Mouse (Mus musculus) cerebellum, adult 2 months (tissue): Measurements from ENCODE around the gene Cbl. TPM values are rescaled to one million over a fixed set of nuclear protein-coding genes. Genes with fewer than 3 reads are reported as not detected.

Experiments
- DNase-seq, 2 experiments: peaks; one replicate each; pipeline ENCODE4 v3.0.0; 2021
- H3K27ac ChIP-seq: fragments of 200-500 bp; 2 replicates; pipeline ENCODE4 v1.5.1; 2012; ENCODE audit warnings: low read length, control low read depth, inconsistent platforms; ENCODE audit not compliant: insufficient read depth
- H3K27me3 ChIP-seq: fragments of 200-500 bp; 2 replicates; pipeline ENCODE4 v1.6.1; 2012; ENCODE audit warnings: inconsistent platforms, mild to moderate bottlenecking, low read length, moderate library complexity; ENCODE audit not compliant: control insufficient read depth, insufficient read depth
- H3K4me1 ChIP-seq: fragments of 200-500 bp; 2 replicates; pipeline ENCODE4 v1.6.1; 2011; ENCODE audit warnings: low read length; ENCODE audit not compliant: control insufficient read depth, insufficient read depth
- H3K4me3 ChIP-seq: fragments of 200-500 bp; replicated peaks from 2 replicates; pipeline ENCODE3; 2011; ENCODE audit warnings: mild to moderate bottlenecking, low read depth, low read length, control low read depth; ENCODE audit not compliant: insufficient read depth
- CTCF ChIP-seq: fragments of 200-500 bp; IDR thresholded peaks from 2 replicates; pipeline ENCODE4 v1.5.1; 2011; ENCODE audit warnings: low read depth, mild to moderate bottlenecking, control low read depth, low read length, moderate library complexity, borderline replicate concordance; ENCODE audit not compliant: insufficient read depth
- POLR2A ChIP-seq: fragments of 200-500 bp; IDR thresholded peaks from 2 replicates; pipeline ENCODE4 v1.6.1; 2011; ENCODE audit warnings: low read length, control low read depth, borderline replicate concordance; ENCODE audit not compliant: insufficient read depth
- WGBS: fragments of 180-500 bp; shearing (Covaris S2); methylation state at CpG from one replicate; pipeline ENCODE4 v1.1.7; 2018; 5-methylcytosine and 5-hydroxymethylcytosine counted together
- polyA plus RNA-seq: library from polyadenylated mRNA; depleted of rRNA; stranded (reverse); fragments of >200 nt; gene quantifications from 2 replicates; pipeline ENCODE4 v1.2.3, GENCODE M21; 2012

The Cbl gene
- polyA plus RNA-seq, 1 experiment = 14.5 TPM

DNA sequence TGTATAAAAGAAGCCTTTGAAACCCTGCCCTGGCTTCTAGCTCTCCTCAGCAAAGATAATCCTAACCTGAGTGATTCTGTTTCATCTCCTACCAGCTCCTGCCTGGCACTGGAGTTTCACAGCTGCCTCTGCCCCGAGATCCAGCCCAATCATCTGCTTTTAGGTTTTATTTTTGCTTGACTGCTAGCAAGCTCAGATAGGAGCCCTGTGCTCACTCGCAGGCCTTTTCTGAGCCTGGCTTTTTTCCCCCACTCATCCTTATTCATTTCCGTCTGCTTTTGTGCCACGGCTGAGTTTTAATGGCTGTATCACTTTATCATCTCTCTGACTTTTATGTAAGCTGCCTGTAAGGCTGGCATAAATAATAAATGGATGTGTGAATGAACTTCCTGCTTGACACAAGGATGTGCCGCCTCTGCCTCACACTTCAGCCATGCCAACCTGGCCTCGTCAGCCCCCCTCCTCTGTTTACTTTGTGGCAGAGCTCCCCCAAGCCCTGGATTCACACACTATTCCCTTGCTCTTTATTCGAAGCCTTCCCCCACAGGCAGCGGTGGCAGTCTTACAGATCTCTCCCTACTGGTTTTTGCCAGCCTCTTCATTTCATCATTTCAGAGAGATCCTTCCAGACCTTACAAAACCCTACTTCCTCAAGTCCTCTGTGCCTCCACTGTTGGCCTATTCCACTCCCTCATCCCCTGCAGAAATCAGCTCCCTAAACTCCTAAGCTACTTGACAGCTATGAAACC, 32.8 kb upstream of the Cbl start:
- DNase-seq = no peak
- WGBS = 76% methylated on average over 8 of the region's 8 CpGs
- H3K4me1 ChIP-seq = 0 out of 2 replicates have a peak, but pooled peaks cover 2% of the 10 kb centered on the region
- no peak overlapping the region for H3K27ac ChIP-seq
- TF ChIP-seq POLR2A (no peak), CTCF (no peak)
- no peak overlapping the region for H3K4me3 ChIP-seq
- no peaks in the 10 kb centered on the region for H3K27me3 ChIP-seq

DNA sequence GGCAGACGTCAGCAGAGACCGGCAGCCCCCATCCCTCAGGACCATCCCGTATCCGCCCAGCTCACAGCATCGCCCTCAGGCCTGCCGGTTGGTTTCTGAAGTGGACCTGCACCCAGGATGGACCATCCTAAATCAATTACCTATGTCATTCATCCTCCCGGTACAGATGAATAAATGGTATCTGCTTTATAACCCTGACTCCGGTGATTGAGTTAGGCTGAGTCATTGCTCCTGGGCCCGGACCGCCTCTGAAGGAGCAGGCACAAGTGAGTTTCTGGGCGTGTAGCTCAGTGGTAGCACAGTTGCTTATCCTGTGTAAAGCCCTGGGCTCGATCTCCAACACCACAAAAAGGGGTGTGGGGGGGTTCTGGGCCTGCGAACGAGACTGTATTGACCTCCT, 27.5 kb upstream of the Cbl start:
- Histone ChIP-seq H3K4me3 (no peak overlapping the region), H3K27ac (no peak overlapping the region), H3K27me3 (no peaks in the 10 kb centered on the region), H3K4me1 (no peaks in the 10 kb centered on the region)
- TF ChIP-seq POLR2A = no peak
- no peak for TF ChIP-seq CTCF
- WGBS = 87% methylated on average over 14 of the region's 14 CpGs
- DNase-seq = no peak

DNA sequence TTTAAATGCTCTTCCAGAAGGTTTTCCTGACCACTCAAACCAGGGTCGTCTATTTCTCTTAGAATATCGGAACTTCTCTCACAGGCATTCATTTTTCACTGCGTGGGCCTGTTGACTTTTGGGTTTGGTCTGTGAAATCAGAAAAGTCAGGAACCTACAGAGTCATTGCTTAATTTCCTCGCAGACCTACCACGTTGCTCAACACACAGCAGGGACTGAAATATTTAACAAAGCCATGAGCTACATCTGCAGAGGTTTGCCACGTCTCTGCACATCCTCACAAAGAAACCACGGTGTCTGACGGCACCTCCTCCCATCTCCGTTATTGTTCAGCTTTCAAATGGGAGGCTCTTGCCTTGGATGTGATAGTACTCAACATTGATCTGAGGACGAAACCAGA, 25.2 kb upstream of the Cbl start:
- no peak overlapping the region for H3K27ac ChIP-seq
- no peak overlapping the region for H3K4me3 ChIP-seq
- 55% methylated on average over 10 of the region's 10 CpGs for WGBS
- no peak for TF ChIP-seq CTCF
- TF ChIP-seq POLR2A = no peak
- DNase-seq = no peak
- no peaks in the 10 kb centered on the region for H3K4me1 ChIP-seq
- H3K27me3 ChIP-seq = no peaks in the 10 kb centered on the region

DNA sequence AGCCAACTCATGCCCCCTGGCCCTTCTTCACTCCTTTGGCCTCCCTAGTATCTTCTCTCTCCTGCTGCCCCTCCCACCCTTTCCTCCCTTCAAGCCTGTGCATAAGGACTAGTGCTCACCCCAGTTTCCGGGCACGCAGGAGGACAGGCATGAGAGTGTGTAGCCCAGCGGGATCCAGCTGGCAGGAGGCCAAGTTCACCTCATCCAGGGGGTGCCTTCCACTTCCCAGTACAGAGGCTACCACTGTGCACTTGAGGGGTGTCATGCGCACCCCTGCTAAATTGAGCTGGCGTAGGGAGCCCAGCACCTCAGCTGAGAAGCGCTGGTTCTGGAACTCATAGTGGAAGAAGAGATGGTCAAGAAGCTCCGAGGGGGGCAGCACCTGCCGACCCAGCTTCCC, 22.4 kb upstream of the Cbl start:
- no peak overlapping the region for H3K27ac ChIP-seq
- no peaks in the 10 kb centered on the region for H3K4me1 ChIP-seq
- no peak for DNase-seq
- no peak for TF ChIP-seq POLR2A
- no peak for TF ChIP-seq CTCF
- no peaks in the 10 kb centered on the region for H3K27me3 ChIP-seq
- 66% methylated on average over 8 of the region's 8 CpGs for WGBS
- H3K4me3 ChIP-seq = no peak overlapping the region

DNA sequence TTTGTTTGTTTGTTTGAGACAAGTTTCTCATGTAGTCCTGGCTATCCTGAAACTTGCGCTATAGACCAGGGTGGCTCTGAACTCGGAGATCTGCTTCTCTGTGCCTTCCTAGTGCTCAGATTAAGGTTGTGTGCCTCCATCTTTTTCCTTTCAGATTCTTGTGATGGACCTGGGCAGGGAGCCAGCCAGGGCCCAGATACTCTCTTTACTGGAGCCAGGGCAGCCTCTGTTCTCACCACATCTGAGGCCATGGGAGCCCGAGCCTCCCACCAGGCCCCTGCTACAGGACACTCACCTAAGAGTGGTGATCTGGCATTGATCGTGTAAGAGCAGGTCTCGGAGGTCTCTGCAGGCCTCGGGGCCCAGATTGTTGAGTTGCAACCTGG, 21.3 kb upstream of the Cbl start:
- TF ChIP-seq POLR2A = no peak
- no peak for TF ChIP-seq CTCF
- WGBS = 44% methylated on average over 6 of the region's 6 CpGs
- Histone ChIP-seq H3K27ac (no peak overlapping the region), H3K27me3 (no peaks in the 10 kb centered on the region), H3K4me1 (no peaks in the 10 kb centered on the region), H3K4me3 (no peak overlapping the region)
- no peak for DNase-seq

DNA sequence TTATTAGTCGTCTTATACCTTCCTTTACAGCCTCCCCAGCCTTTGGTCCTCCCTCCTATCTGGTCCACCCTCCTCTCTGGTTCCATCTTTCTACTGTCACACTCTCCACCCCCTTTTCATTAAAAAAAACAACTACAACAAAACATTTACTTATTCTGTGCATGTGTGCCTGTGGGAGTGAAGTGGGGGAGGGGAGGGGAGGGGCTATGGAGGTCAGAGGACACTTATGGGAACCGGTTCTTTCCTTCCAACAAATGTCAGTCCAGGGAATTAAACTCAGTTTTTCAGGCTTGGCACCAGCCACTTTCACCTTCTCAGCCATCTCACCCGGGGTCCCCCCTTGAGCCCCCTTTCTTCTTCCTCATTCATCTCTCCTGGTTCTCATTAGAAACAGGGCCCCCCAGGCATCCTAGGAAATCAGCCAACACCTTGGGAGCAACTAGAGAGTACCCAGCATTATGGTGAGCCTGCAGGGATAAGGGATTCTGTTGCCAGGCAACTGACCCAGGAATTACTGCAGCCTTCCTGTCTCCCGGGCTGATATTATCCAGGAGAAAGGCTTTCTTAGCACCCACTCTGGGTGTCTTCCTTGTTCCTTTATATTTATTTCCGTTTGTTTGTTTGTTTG, 20.8 kb upstream of the Cbl start:
- WGBS = 31% methylated on average over 5 of the region's 5 CpGs
- Histone ChIP-seq H3K4me3 (no peak overlapping the region), H3K4me1 (no peaks in the 10 kb centered on the region), H3K27ac (no peak overlapping the region), H3K27me3 (no peaks in the 10 kb centered on the region)
- DNase-seq = no peak
- TF ChIP-seq POLR2A (no peak), CTCF (no peak)

DNA sequence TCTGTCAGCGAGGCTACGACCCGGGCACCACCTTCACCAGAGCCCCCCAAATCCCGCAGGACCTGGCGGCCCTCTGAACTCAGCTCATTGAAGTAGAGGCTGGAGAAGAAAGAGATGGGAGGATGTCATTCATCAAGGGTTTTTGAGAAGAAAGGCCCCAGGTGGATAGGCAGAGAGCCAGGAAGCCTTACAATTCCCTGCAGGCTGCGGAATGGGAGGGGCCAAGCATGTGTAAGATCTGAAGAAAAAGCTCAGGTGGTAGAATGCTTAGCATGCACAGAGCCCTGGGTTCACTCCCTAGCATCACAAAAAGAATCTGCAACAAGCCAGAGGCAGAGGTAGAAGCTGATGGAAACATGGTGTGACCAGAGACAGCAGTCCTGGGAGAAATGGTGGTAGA, 19.6 kb upstream of the Cbl start:
- Histone ChIP-seq H3K4me3 (no peak overlapping the region), H3K27me3 (no peaks in the 10 kb centered on the region), H3K27ac (no peak overlapping the region), H3K4me1 (no peaks in the 10 kb centered on the region)
- TF ChIP-seq POLR2A (no peak), CTCF (no peak)
- DNase-seq = no peak
- 79% methylated on average over 6 of the region's 6 CpGs for WGBS

DNA sequence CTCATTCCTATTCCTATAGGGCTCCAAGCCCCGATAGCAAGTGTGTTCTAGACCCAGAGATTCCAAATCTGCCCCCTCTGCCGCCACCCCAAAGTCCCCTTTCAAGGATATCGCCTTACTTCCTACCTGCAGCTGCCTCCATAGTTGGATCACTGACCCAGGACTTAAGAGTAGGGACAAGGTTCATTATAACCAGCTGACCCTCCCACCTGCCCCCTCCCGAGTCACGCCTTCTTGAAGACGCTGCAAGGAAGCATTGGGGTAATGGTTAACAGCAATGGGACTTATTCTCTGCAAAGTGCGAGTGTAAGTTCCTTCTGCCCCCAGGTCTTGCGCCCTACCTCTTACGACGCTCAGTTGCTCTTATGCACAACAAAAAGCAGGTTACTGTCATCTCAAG, 17.5 kb upstream of the Cbl start, which contains the start of gene Pdzd3:
Gene Pdzd3 (minus strand): TSS at position 158 of the 400 bp plus-strand sequence.
- Histone ChIP-seq H3K27me3 (no peaks in the 10 kb centered on the region), H3K4me1 (no peaks in the 10 kb centered on the region), H3K27ac (no peak within 1 kb of the TSS), H3K4me3 (no peak within 1 kb of the TSS)
- DNase-seq = no peak
- WGBS = 95% methylated on average over 10 of the region's 10 CpGs
- no peak for TF ChIP-seq POLR2A
- no peak for TF ChIP-seq CTCF
